Mouse (Mus musculus): ENCODE results near the gene Polh. TPM values are rescaled to one million over a fixed set of nuclear protein-coding genes. Genes with fewer than 3 reads are reported as not detected.

Gene Polh
- polyA plus RNA-seq, 1 experiment = 5.2 TPM

DNA sequence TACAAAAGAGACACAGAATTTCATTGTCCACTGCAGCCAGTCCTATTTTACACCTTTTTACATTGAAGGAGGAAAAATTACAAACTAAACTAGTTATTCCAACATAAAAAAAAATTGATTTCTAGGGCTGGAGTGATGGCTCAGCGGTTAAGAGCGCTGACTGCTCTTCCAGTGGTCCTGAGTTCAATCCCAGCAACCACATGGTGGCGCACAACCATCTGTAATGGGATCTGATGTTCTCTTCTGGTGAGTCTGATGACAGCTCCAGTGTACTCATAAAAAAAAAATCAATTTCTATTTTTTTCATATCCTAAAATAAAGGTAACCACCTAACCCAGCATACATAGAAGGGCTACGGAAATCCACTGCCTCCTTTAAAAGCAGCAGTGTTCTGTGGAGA lies 20.2 kb downstream of the Polh start:
- 95% methylated on average over 4 of the region's 4 CpGs for WGBS
- H3K4me1 ChIP-seq (ENCODE audit: control insufficient read depth, insufficient read depth, insufficient read length) = no peaks in the 10 kb centered on the region
- TF ChIP-seq POLR2A (IDR thresholded peaks at IDR 0.05; ENCODE audit: low read depth, low read length) (no peak), CTCF (IDR thresholded peaks at IDR 0.05; ENCODE audit: extremely low read depth, insufficient read depth, insufficient read length, insufficient replicate concordance) (no peak)
- H3K27me3 ChIP-seq (ENCODE audit: control insufficient read depth, insufficient read depth, low read length) = no peaks in the 10 kb centered on the region
- no peak for DNase-seq (ENCODE audit: low read depth in 1 of 2, low spot score in 2 of 2)
- H3K27ac ChIP-seq (ENCODE audit: insufficient read depth, low read length) = no peak overlapping the region
- H3K4me3 ChIP-seq (ENCODE audit: extremely low read depth, insufficient read depth, insufficient read length) = no peak overlapping the region
- peaks cover 47% of the 10 kb centered on the region for H3K36me3 ChIP-seq (ENCODE audit: control insufficient read depth, insufficient read depth, low read length)

DNA sequence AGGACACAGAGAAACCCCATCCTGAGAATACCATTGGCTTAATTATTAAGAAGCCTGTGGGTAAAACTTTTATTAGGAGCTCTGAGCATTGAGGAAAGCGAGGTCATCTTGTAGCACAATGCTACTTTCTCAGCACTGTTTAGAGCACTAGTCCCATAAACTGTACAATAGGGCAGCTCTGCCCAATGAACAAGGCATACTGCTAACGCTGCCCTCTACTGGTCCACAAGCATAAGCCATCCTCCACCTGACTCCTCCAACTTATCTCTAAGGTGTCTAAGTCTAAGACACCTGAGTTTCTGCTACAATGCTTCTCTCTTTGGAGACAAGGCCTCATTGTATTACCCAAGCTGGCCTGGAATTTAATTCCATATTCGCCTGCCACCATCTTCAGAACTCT lies 31.9 kb downstream of the Polh start:
- 89% methylated on average over 3 of the region's 3 CpGs for WGBS
- Histone ChIP-seq H3K4me3 (ENCODE audit: extremely low read depth, insufficient read depth, insufficient read length) (no peak overlapping the region), H3K4me1 (ENCODE audit: control insufficient read depth, insufficient read depth, insufficient read length) (no peaks in the 10 kb centered on the region), H3K36me3 (ENCODE audit: control insufficient read depth, insufficient read depth, low read length) (peaks cover 38% of the 10 kb centered on the region), H3K27ac (ENCODE audit: insufficient read depth, low read length) (no peak overlapping the region), H3K27me3 (ENCODE audit: control insufficient read depth, insufficient read depth, low read length) (no peaks in the 10 kb centered on the region)
- TF ChIP-seq POLR2A (IDR thresholded peaks at IDR 0.05; ENCODE audit: low read depth, low read length) = no peak
- TF ChIP-seq CTCF (IDR thresholded peaks at IDR 0.05; ENCODE audit: extremely low read depth, insufficient read depth, insufficient read length, insufficient replicate concordance) = peak; percentile 33; the same call in 1 of the 2 replicates
- DNase-seq (ENCODE audit: low read depth in 1 of 2, low spot score in 2 of 2) = peak in 1 of 2 experiments; percentile 26

DNA sequence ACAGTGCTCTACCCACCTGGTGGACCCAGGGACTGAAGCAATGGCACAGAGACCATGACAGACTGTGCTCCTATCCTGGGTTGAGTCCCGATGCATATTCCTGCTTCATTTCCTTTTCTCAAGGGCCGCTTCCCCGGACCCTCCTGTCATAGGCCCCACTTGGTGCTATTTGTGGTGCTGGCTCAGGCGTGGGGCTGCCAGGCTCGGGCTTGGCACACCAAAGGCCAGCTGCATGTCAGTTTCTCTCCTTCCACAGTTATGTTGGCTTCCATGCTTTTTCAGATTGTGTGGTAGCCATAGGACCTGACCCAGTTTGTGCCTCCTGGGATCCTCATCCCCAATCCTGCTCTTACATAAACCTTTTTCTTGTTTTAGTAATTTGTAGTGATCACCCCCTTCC lies 33.7 kb downstream of the Polh start:
- Histone ChIP-seq H3K27ac (ENCODE audit: insufficient read depth, low read length) (no peak overlapping the region), H3K36me3 (ENCODE audit: control insufficient read depth, insufficient read depth, low read length) (peaks cover 46% of the 10 kb centered on the region), H3K4me1 (ENCODE audit: control insufficient read depth, insufficient read depth, insufficient read length) (no peaks in the 10 kb centered on the region; the same call in 1 of the 2 replicates), H3K4me3 (ENCODE audit: extremely low read depth, insufficient read depth, insufficient read length) (no peak overlapping the region), H3K27me3 (ENCODE audit: control insufficient read depth, insufficient read depth, low read length) (no peaks in the 10 kb centered on the region)
- WGBS = 91% methylated on average over 5 of the region's 5 CpGs
- TF ChIP-seq POLR2A (IDR thresholded peaks at IDR 0.05; ENCODE audit: low read depth, low read length) (no peak), CTCF (IDR thresholded peaks at IDR 0.05; ENCODE audit: extremely low read depth, insufficient read depth, insufficient read length, insufficient replicate concordance) (no peak)
- DNase-seq (ENCODE audit: low read depth in 1 of 2, low spot score in 2 of 2) = no peak

DNA sequence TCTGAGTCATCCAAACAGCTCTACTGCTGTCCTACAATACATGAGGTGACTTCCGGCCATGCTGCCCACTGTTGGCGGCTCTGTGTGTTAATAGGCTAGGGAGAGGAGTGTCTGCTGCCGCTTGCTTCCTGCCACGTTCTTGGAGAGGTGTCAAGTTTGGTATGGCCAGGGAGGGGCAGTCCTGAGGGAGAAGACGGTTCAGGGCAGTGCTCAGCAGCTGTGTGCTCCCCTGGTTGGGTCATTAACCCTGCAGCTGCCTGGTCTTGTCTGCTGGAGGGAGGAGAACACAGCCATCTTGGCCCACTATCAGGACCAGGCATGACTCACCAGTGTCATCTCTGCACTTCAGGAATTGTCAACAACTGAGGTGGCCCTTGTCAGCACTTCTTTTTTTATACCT lies 34.1 kb downstream of the Polh start:
- TF ChIP-seq POLR2A (IDR thresholded peaks at IDR 0.05; ENCODE audit: low read depth, low read length) (no peak), CTCF (IDR thresholded peaks at IDR 0.05; ENCODE audit: extremely low read depth, insufficient read depth, insufficient read length, insufficient replicate concordance) (no peak)
- peaks cover 2% of the 10 kb centered on the region; the same call in 1 of the 2 replicates for H3K4me1 ChIP-seq (ENCODE audit: control insufficient read depth, insufficient read depth, insufficient read length)

DNA sequence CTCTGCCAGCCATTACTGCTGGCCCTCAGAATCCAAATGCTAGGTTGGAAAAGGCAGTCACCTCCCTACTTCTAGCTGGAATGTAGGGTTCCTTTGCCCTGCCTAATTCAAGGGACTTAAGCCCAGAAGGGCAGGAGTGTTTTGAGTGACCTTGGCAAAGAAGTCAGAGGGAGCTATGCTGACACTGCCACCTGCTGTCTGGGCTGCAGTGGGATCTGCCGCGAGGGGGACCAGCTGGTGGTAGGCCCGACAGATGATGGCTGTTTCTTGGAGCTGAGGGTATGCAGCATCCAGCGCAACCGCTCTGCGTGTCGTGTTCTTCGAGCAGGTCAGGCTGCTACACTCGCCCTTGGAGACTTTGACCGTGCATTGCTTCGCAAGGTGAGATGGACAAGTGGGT lies 35.4 kb downstream of the Polh start:
- DNase-seq (ENCODE audit: low read depth in 1 of 2, low spot score in 2 of 2) = no peak
- TF ChIP-seq CTCF (IDR thresholded peaks at IDR 0.05; ENCODE audit: extremely low read depth, insufficient read depth, insufficient read length, insufficient replicate concordance) (no peak), POLR2A (IDR thresholded peaks at IDR 0.05; ENCODE audit: low read depth, low read length) (no peak)
- H3K4me3 ChIP-seq (ENCODE audit: extremely low read depth, insufficient read depth, insufficient read length) = no peak overlapping the region
- peaks cover 41% of the 10 kb centered on the region for H3K36me3 ChIP-seq (ENCODE audit: control insufficient read depth, insufficient read depth, low read length)
- peaks cover 8% of the 10 kb centered on the region; the same call in 1 of the 2 replicates for H3K4me1 ChIP-seq (ENCODE audit: control insufficient read depth, insufficient read depth, insufficient read length)
- no peaks in the 10 kb centered on the region for H3K27me3 ChIP-seq (ENCODE audit: control insufficient read depth, insufficient read depth, low read length)
- WGBS = 90% methylated on average over 11 of the region's 11 CpGs
- H3K27ac ChIP-seq (ENCODE audit: insufficient read depth, low read length) = no peak overlapping the region

More for the DNA sequence above, 34.1 kb downstream of the Polh start:
- Histone ChIP-seq H3K27ac (ENCODE audit: insufficient read depth, low read length) (no peak overlapping the region), H3K36me3 (ENCODE audit: control insufficient read depth, insufficient read depth, low read length) (peaks cover 46% of the 10 kb centered on the region), H3K27me3 (ENCODE audit: control insufficient read depth, insufficient read depth, low read length) (no peaks in the 10 kb centered on the region), H3K4me3 (ENCODE audit: extremely low read depth, insufficient read depth, insufficient read length) (no peak overlapping the region)
- DNase-seq (ENCODE audit: low read depth in 1 of 2, low spot score in 2 of 2) = no peak
- WGBS = 43% methylated on average over 5 of the region's 5 CpGs

DNA sequence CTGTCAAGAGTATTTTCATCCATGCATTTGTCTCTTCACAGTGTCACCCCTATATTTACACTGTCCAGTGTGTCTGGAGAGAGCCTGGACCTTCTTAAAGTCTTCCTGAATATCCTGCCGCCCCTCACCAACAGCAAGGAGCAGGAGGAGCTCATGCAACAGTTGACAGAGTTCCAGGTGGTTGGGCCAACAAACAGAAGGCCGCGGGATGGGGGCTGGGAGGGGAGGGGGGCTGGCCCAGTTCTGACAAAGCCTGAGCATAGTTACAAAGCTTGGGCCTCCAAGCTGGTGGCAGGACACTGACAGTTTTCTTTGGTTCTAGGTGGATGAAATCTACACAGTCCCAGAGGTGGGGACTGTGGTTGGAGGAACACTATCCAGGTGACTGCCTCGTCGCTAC lies 36.2 kb downstream of the Polh start:
- Histone ChIP-seq H3K36me3 (ENCODE audit: control insufficient read depth, insufficient read depth, low read length) (peaks cover 41% of the 10 kb centered on the region), H3K4me3 (ENCODE audit: extremely low read depth, insufficient read depth, insufficient read length) (no peak overlapping the region), H3K27ac (ENCODE audit: insufficient read depth, low read length) (no peak overlapping the region), H3K27me3 (ENCODE audit: control insufficient read depth, insufficient read depth, low read length) (no peaks in the 10 kb centered on the region), H3K4me1 (ENCODE audit: control insufficient read depth, insufficient read depth, insufficient read length) (peaks cover 12% of the 10 kb centered on the region; the same call in 1 of the 2 replicates)
- TF ChIP-seq POLR2A (IDR thresholded peaks at IDR 0.05; ENCODE audit: low read depth, low read length) (no peak), CTCF (IDR thresholded peaks at IDR 0.05; ENCODE audit: extremely low read depth, insufficient read depth, insufficient read length, insufficient replicate concordance) (no peak)
- DNase-seq (ENCODE audit: low read depth in 1 of 2, low spot score in 2 of 2) = no peak
- 96% methylated on average over 5 of the region's 5 CpGs for WGBS

DNA sequence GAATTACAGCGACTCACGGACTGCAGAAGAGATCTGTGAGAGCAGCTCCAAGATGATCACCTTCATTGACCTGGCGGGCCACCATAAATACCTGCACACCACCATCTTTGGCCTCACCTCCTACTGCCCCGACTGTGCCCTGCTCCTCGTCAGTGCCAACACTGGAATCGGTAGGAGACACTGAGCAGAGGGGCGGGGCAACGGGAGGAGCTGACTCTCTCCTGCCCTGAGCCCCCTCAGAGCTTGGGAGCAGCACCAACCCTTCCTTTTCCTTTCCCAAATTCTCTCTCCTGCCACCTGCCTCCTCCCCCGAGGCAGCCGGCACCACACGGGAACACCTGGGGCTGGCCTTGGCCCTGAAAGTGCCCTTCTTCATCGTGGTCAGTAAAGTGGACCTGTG lies 37.0 kb downstream of the Polh start:
- no peak for TF ChIP-seq CTCF (IDR thresholded peaks at IDR 0.05; ENCODE audit: extremely low read depth, insufficient read depth, insufficient read length, insufficient replicate concordance)
- no peak for TF ChIP-seq POLR2A (IDR thresholded peaks at IDR 0.05; ENCODE audit: low read depth, low read length)
- no peak overlapping the region for H3K27ac ChIP-seq (ENCODE audit: insufficient read depth, low read length)
- peaks cover 41% of the 10 kb centered on the region for H3K36me3 ChIP-seq (ENCODE audit: control insufficient read depth, insufficient read depth, low read length)
- peaks cover 12% of the 10 kb centered on the region; the same call in 1 of the 2 replicates for H3K4me1 ChIP-seq (ENCODE audit: control insufficient read depth, insufficient read depth, insufficient read length)
- H3K4me3 ChIP-seq (ENCODE audit: extremely low read depth, insufficient read depth, insufficient read length) = no peak overlapping the region
- 94% methylated on average over 12 of the region's 12 CpGs for WGBS
- DNase-seq (ENCODE audit: low read depth in 1 of 2, low spot score in 2 of 2) = no peak
- H3K27me3 ChIP-seq (ENCODE audit: control insufficient read depth, insufficient read depth, low read length) = no peaks in the 10 kb centered on the region

Data from spleen, adult 2 months (tissue).